Mouse (Mus musculus) thymus, adult 2 months (tissue): ENCODE measurements around the gene Smcr8.

Source experiments
- CTCF ChIP-seq: fragments of 200-500 bp; IDR thresholded peaks from 2 replicates; pipeline ENCODE4 v1.5.1; 2012; ENCODE audit warnings: mild to moderate bottlenecking, control low read depth, low read length, moderate library complexity, borderline replicate concordance; ENCODE audit not compliant: control insufficient read depth, poor library complexity, insufficient read depth; ENCODE audit errors: extremely low read depth
- POLR2A ChIP-seq: fragments of 200-500 bp; IDR thresholded peaks from 2 replicates; pipeline ENCODE4 v1.6.1; 2012; ENCODE audit warnings: mild to moderate bottlenecking, low read length, control low read depth, moderate library complexity; ENCODE audit not compliant: control insufficient read depth, poor library complexity, insufficient read depth; ENCODE audit errors: extremely low read depth

- TF ChIP-seq CTCF (no peak), POLR2A (no peak)
Measured at GRCm38 (mm10) chr11:60779673-60780189, 2.4 kb downstream of the Smcr8 start.
